Mouse (Mus musculus) heart, postnatal 4 days (tissue): ENCODE data around the gene Prpf8. TPM values are rescaled to one million over a fixed set of nuclear protein-coding genes. Genes with fewer than 3 reads are reported as not detected.

ENCODE experiments used
- microRNA-seq, 2 experiments: library from miRNA; unstranded; fragments of <30 nt; microRNA quantifications; one replicate each; pipeline ENCODE4 v1.2.0; 2021 to 2022
- total RNA-seq, 2 experiments: library from RNA; stranded (reverse); gene quantifications; 2 replicates each; pipeline ENCODE4 v1.2.3; 2021

The Prpf8 gene
- total RNA-seq, 2 experiments from 2014 or later, result 113 to 115 TPM

Small RNA genes within 50 kb of the gene (microRNA-seq; reads per million reads assigned to microRNA genes)
- gene Mir22, result 12,928 to 28,572 reads per million in 2 experiments
- 0 reads per million in 2 experiments for gene Mir3971

Other genes starting within 250 kb of the Prpf8 start
- 100 to 1,000 TPM; 109 to 114 TPM for gene Rpa1, start 138.5 kb upstream of the Prpf8 start, total RNA-seq
- 1 to 10 TPM; 6.4 to 8.5 TPM for gene Smyd4, start 138.4 kb upstream of the Prpf8 start, total RNA-seq
- 10 to 100 TPM; 12.7 to 16.9 TPM for gene Serpinf1, start 64.1 kb upstream of the Prpf8 start, total RNA-seq
- gene Serpinf2, start 47.2 kb upstream of the Prpf8 start, total RNA-seq, result under 1 TPM in 1 of 2 experiments, not detected in 1; 0.11 TPM
- gene Wdr81, start 32.1 kb upstream of the Prpf8 start, total RNA-seq, result 1 to 10 TPM; 5.2 to 6.0 TPM
- 1 to 10 TPM; 6.1 to 6.7 TPM for gene Tlcd2, start 25.1 kb upstream of the Prpf8 start, total RNA-seq
- gene Rilp, start 23.3 kb downstream of the Prpf8 start, total RNA-seq, result 10 to 100 TPM; 24.5 to 24.7 TPM
- 10 to 100 TPM; 14.5 to 15.0 TPM for gene Scarf1, start 26.7 kb downstream of the Prpf8 start, total RNA-seq
- gene Slc43a2, start 44.9 kb downstream of the Prpf8 start, total RNA-seq, result 10 to 100 TPM in 1 of 2 experiments, 1 to 10 TPM in 1; 8.9 to 10.5 TPM
- gene Pitpna, start 101.3 kb downstream of the Prpf8 start, total RNA-seq, result 100 to 1,000 TPM; 150 to 155 TPM
- 10 to 100 TPM; 23.4 to 26.9 TPM for gene Inpp5k, start 144.2 kb downstream of the Prpf8 start, total RNA-seq
- 100 to 1,000 TPM; 158 to 160 TPM for gene Myo1c, start 163.7 kb downstream of the Prpf8 start, total RNA-seq
- gene Crk, start 192.4 kb downstream of the Prpf8 start, total RNA-seq, result 100 to 1,000 TPM; 117 to 123 TPM
- gene Ywhae, start 246.1 kb downstream of the Prpf8 start, total RNA-seq, result 100 to 1,000 TPM; 826 to 885 TPM